Mouse (Mus musculus) regulatory T cell (primary cell): ENCODE measurements around the gene Loxl1.
"Not testable (repeated sequence)": the region's sequence is repeated elsewhere in the genome, so short reads cannot be mapped to it uniquely, and the experiment has no call there.

Experiments
- in situ Hi-C: fragments of 300-600 bp; cut with MboI, MseI; formaldehyde crosslinking; loops from one replicate; pipeline ENCODE4 v1.15.1; 2025; ENCODE audit warnings: high pct_unique_total_duplicates

Loxl1 gene

GRCm38 (mm10) chr9:58253033-58253804, 59.8 kb downstream of the Loxl1 start, which contains the start of gene Stoml1:
Stoml1 (plus strand) TSS chr9:58253164.
- in situ Hi-C loops, result no loop called here

DNA sequence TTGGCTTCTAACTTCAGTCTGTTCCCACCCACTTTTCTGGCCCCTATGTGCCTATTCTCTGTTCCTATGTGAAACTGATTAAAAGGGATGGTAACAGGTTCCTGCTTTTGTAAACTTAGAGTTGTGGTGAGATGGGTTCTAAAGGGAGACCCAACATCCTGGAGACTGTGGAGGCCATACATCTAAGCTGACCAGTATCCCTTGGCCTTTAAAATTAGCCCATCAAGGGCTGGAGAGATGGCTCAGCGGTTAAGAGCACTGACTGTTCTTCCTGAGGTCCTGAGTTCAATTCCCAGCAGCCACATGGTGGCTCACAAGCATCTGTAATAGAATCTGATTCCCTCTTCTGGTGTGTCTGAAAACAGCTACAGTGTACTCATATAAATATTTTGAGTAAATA, 62.3 kb downstream of the Loxl1 start:
- in situ Hi-C loops, result not testable (repeated sequence)

DNA sequence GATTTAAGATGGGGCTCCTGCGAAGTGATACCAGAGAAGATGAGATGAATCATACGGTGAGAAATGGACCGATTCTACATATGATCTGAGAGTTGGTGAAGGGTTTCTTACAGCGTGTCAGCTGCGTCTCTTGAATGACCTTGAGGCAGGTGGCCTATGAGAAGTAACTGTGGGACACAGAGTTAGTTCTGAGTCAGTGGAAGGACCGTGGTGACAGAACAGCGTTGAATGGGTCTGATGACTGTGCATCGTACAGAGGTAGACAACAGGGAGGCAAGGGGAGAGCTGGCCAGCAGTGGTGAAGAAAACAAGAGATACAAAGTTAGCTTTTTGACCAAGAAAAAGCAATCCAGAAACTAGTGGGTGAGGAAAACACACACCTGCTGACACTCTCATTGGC, 62.7 kb downstream of the Loxl1 start:
- in situ Hi-C loops, result no loop called here

DNA sequence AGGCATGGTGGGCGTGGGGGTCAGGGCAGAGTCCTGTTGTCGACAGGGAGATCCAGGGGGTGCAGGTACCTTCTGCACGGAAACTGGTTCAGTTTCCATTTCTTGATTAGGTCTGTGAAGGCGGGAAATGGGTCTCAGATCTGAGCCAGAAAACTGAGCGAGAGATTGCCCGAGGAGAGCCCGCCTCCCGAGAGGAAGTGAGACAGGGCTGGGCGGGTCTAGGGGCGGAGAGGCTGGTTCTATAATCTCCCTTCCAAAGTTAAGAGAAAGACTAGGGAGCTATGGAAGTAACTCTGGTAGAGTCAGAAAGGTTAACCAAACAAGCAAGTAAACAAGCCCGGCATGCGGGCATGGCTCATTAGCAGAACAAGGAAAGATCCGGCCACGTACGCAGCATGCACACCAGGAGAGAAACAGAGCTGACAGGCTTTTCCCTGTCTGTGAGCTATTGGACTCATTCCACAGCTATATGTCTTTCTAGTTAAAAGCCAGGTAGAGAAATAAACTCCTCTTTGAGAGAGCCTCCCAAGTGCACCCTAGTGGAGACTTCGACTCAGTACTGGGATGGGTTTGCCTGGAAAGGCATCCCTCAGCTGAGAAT, 63.3 kb downstream of the Loxl1 start, which contains the start of gene Pml:
TSS of gene Pml (minus strand) at position 195 of the 601 bp plus-strand sequence.
- in situ Hi-C loops, result no loop called here

DNA sequence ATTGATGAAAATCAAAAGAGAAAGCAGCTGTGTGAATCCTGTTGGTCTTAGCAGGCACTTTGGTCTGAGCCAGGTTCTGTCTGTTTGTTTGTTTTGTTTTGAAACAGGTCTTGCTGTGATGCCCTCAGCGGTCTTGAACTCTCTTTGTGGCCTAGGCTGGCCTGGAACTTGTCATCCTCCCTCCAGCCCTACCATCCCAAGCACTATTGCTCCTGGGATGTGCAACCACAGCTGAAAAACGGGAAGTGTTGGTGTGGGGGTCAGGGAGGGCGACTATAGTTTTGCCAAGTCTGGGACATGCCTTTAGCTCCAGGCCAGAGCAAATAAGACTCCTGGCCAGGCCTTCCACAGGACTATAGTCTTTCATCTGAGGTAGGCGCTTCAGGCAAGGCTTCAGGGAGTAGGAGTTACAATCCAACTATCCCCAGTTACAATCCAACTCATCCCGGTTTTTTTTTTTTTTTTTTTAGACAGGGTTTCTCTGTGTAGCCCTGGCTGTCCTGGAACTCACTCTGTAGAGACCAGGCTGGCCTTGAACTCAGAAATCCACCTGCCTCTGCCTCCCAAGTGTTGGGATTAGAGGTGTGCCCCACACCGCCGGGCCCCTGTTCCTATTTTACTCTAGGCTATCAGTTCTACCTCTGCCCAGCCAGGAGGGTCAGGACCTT, 64.1 kb downstream of the Loxl1 start:
- in situ Hi-C loops, result no loop called here

- in situ Hi-C loops, result no loop called here
Measured at GRCm38 (mm10) chr9:58247064-58247759, 65.8 kb downstream of the Loxl1 start.

GRCm38 (mm10) chr9:58246083-58246591, 66.8 kb downstream of the Loxl1 start:
- in situ Hi-C loops, result no loop called here

GRCm38 (mm10) chr9:58243696-58244095, 69.3 kb downstream of the Loxl1 start:
- in situ Hi-C loops, result loop anchor here (5.0 kb wide), 1 partner anchor 39 kb away; no protein-coding TSS in a partner anchor

GRCm38 (mm10) chr9:58242696-58243095, 70.3 kb downstream of the Loxl1 start:
- in situ Hi-C loops, result loop anchor here (5.0 kb wide), 1 partner anchor 40 kb away; no protein-coding TSS in a partner anchor

- in situ Hi-C loops, result loop anchor here (5.0 kb wide), 1 partner anchor 40 kb away; no protein-coding TSS in a partner anchor
Measured at GRCm38 (mm10) chr9:58241780-58242485, 71.1 kb downstream of the Loxl1 start.
